Mouse (Mus musculus) embryonic facial prominence, embryonic 15.5 days (tissue): ENCODE measurements around the gene Vps8. TPM values are rescaled to one million over a fixed set of nuclear protein-coding genes. Genes with fewer than 3 reads are reported as not detected.

ENCODE experiments used
- ATAC-seq: fragments of 200-750 bp; cut with Nextera tagmentation; 2 replicates; pipeline ENCODE4 v1.8.0; 2017; ENCODE audit warnings: low read depth, moderate TSS enrichment; ENCODE audit not compliant: insufficient number of reproducible peaks, low FRiP score, low TSS enrichment
- H3K27ac ChIP-seq: fragments of 300-500 bp; sonication (generic); replicated peaks from 2 replicates; pipeline ENCODE4 v1.5.1; 2015; ENCODE audit warnings: mild to moderate bottlenecking, inconsistent platforms
- H3K27me3 ChIP-seq: fragments of 300-500 bp; sonication (generic); 2 replicates; pipeline ENCODE4 v1.6.1; 2015; ENCODE audit warnings: inconsistent platforms
- H3K36me3 ChIP-seq: fragments of 300-500 bp; sonication (generic); 2 replicates; pipeline ENCODE4 v1.6.1; 2015; ENCODE audit warnings: mild to moderate bottlenecking, inconsistent platforms
- H3K4me1 ChIP-seq: fragments of 300-500 bp; sonication (generic); 2 replicates; pipeline ENCODE4 v1.6.1; 2015; ENCODE audit warnings: inconsistent platforms
- H3K4me2 ChIP-seq: fragments of 300-500 bp; sonication (generic); replicated peaks from 2 replicates; pipeline ENCODE4 v1.6.1; 2015; ENCODE audit warnings: mild to moderate bottlenecking, inconsistent platforms
- H3K4me3 ChIP-seq: fragments of 300-500 bp; sonication (generic); replicated peaks from 2 replicates; pipeline ENCODE4 v1.5.1; 2015; ENCODE audit warnings: mild to moderate bottlenecking, inconsistent platforms
- H3K9ac ChIP-seq: fragments of 300-500 bp; sonication (generic); 2 replicates; pipeline ENCODE4 v1.6.1; 2015; ENCODE audit warnings: inconsistent platforms
- H3K9me3 ChIP-seq: fragments of 300-500 bp; sonication (generic); replicated peaks from 2 replicates; pipeline ENCODE4 v1.6.1; 2016; ENCODE audit warnings: inconsistent platforms
- WGBS: fragments of 180-500 bp; shearing (Covaris S2); methylation state at CpG from one replicate; pipeline ENCODE4 v1.1.7; 2015; 5-methylcytosine and 5-hydroxymethylcytosine counted together
- polyA plus RNA-seq: library from polyadenylated mRNA; unstranded; fragments of >200 nt; fragmentation: Nextera tagmentation; extraction: Ambion mirVana; gene quantifications from 2 replicates; pipeline ENCODE4 v1.2.1, GENCODE M21; 2015

The Vps8 gene
- polyA plus RNA-seq, 1 experiment from 2014 or later = 15.7 TPM

- no peaks in the 10 kb centered on the region for H3K27me3 ChIP-seq
- no peaks in the 10 kb centered on the region for H3K9me3 ChIP-seq
- no peak overlapping the region for H3K4me2 ChIP-seq
- H3K4me3 ChIP-seq = no peak overlapping the region
- 82% methylated on average over 9 of the region's 9 CpGs for WGBS
- no peak for ATAC-seq
- H3K36me3 ChIP-seq = peaks cover 14% of the 10 kb centered on the region
- no peaks in the 10 kb centered on the region for H3K4me1 ChIP-seq
- H3K9ac ChIP-seq = no peak overlapping the region
- no peak overlapping the region for H3K27ac ChIP-seq
Measured at GRCm38 (mm10) chr16:21478376-21478775, 55.5 kb downstream of the Vps8 start.

DNA sequence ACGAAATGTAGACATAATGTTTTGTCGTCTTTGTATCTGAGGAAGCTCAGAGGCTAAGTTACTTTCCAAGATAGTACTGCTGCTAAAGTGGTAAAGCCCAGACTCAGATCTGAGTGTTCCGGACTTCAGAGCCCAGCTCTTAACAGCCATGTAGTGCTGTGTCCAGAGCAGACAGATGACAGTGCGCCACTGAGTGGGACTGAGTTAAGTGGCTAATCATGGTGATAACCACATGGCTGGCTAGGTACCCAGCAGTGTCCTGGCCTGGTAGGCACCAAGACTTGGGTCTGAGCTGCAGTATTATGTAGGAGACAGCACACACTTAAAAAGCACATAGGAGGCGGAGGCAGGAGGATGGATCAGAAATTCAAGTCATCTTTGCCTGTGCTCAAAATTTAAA lies 60.9 kb downstream of the Vps8 start:
- H3K9me3 ChIP-seq = no peaks in the 10 kb centered on the region
- ATAC-seq = no peak
- no peaks in the 10 kb centered on the region for H3K4me1 ChIP-seq
- no peak overlapping the region for H3K4me3 ChIP-seq
- H3K9ac ChIP-seq = no peak overlapping the region
- no peak overlapping the region for H3K27ac ChIP-seq
- 87% methylated on average over 5 of the region's 5 CpGs for WGBS
- H3K4me2 ChIP-seq = no peak overlapping the region
- no peaks in the 10 kb centered on the region for H3K27me3 ChIP-seq
- H3K36me3 ChIP-seq = no peaks in the 10 kb centered on the region

DNA sequence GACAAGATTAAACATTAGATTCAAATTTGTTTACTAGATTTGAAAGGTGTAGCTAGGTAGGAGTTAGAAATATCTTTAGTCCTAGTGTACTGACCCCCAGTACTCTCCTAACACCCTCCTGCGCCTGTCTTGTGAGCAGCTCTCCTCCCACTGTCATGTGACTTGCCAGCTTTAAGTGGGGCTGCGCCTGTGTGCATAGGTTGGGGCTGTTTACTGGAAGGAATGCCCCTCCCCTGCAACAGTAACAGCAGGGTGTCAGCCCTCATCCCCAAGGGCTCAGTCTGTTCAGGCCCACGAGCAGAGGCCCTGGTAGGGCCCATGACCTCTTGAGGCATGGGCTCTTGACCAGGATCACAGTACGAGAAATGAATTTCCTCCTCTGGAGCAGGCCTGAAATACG lies 62.8 kb downstream of the Vps8 start:
- H3K27ac ChIP-seq = no peak overlapping the region
- no peak overlapping the region for H3K4me3 ChIP-seq
- no peaks in the 10 kb centered on the region for H3K9me3 ChIP-seq
- H3K4me1 ChIP-seq = no peaks in the 10 kb centered on the region
- ATAC-seq = no peak
- no peaks in the 10 kb centered on the region for H3K36me3 ChIP-seq
- no peaks in the 10 kb centered on the region for H3K27me3 ChIP-seq
- H3K4me2 ChIP-seq = no peak overlapping the region
- no peak overlapping the region for H3K9ac ChIP-seq
- 58% methylated on average over 5 of the region's 5 CpGs for WGBS

DNA sequence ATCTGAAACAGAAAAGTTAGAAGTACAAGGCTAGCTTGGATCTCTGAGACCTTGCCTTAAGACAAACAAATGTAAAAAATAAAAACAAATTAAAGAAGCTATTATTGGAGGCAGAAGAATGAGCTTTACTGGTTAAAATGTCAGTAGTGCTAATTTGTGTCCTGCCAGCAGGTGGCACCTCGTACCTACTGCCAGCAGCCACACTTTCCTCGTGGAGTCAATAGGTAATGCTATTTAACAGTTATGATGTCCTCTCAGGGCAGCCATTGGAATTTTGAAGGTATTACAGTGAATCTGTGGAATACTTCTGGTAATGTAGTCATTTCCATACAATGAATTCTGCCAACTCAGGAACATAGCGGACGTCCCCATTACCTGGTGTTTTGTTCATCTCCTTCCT lies 65.5 kb downstream of the Vps8 start:
- Histone ChIP-seq H3K4me3 (no peak overlapping the region), H3K27ac (no peak overlapping the region), H3K4me1 (no peaks in the 10 kb centered on the region), H3K9me3 (no peaks in the 10 kb centered on the region), H3K36me3 (no peaks in the 10 kb centered on the region), H3K4me2 (no peak overlapping the region), H3K27me3 (no peaks in the 10 kb centered on the region), H3K9ac (no peak overlapping the region)
- no peak for ATAC-seq
- WGBS = 45% methylated on average over 4 of the region's 4 CpGs

DNA sequence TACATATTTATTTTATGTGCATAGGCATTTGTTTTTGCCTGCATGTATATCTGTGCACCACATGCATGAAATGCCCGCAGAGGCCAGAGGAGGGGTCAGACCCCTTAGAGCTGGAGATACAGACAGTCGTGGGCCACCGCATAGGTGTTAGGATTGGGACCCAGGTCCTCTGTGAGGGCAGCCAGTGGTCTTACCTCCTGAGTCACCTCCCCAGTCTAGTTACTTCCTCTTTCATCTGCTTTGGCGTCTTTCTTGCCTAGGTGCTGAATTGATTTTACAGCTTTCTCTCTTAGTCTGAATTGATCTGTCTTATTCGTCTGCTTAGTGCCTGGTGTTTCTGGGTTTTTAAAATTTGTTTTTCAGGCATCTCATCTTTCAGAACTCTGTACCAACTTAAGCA lies 69.4 kb downstream of the Vps8 start:
- Histone ChIP-seq H3K9me3 (no peaks in the 10 kb centered on the region), H3K4me2 (no peak overlapping the region), H3K9ac (no peak overlapping the region), H3K27ac (no peak overlapping the region), H3K4me1 (no peaks in the 10 kb centered on the region), H3K27me3 (no peaks in the 10 kb centered on the region), H3K36me3 (no peaks in the 10 kb centered on the region), H3K4me3 (no peak overlapping the region)
- 78% methylated on average over 5 of the region's 5 CpGs for WGBS
- ATAC-seq = no peak

- Histone ChIP-seq H3K4me3 (no peak overlapping the region), H3K36me3 (no peaks in the 10 kb centered on the region), H3K4me1 (no peaks in the 10 kb centered on the region), H3K9me3 (no peaks in the 10 kb centered on the region), H3K27ac (no peak overlapping the region), H3K9ac (no peak overlapping the region), H3K27me3 (no peaks in the 10 kb centered on the region), H3K4me2 (no peak overlapping the region)
- no peak for ATAC-seq
- WGBS = 52% methylated on average over 2 of the region's 2 CpGs
Measured at GRCm38 (mm10) chr16:21492894-21493293, 70.0 kb downstream of the Vps8 start.

DNA sequence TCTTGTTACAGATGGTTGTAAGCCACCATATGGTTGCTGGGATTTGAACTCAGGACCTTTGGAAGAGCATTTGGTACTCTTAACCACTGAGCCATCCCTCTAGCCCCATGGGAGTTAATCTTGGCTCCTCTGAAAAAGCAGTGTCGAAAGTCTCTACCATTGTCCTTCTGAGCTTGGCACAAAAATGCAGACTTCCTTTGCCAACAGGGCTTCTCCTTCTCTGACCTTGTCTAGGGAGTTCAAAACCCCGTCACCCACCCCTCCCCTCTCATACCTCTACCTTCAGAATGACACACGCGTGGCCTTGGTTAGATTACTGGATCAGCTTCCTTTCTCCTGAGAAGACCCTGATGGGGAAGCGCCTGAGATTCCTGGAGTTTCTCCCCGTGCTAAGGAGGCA lies 71.8 kb downstream of the Vps8 start:
- H3K9me3 ChIP-seq = no peaks in the 10 kb centered on the region
- no peak overlapping the region for H3K27ac ChIP-seq
- H3K36me3 ChIP-seq = no peaks in the 10 kb centered on the region
- WGBS = 91% methylated on average over 6 of the region's 6 CpGs
- no peak overlapping the region for H3K4me2 ChIP-seq
- no peaks in the 10 kb centered on the region for H3K27me3 ChIP-seq
- H3K9ac ChIP-seq = no peak overlapping the region
- no peaks in the 10 kb centered on the region; the same call in 1 of the 2 replicates for H3K4me1 ChIP-seq
- no peak overlapping the region for H3K4me3 ChIP-seq
- ATAC-seq = no peak

DNA sequence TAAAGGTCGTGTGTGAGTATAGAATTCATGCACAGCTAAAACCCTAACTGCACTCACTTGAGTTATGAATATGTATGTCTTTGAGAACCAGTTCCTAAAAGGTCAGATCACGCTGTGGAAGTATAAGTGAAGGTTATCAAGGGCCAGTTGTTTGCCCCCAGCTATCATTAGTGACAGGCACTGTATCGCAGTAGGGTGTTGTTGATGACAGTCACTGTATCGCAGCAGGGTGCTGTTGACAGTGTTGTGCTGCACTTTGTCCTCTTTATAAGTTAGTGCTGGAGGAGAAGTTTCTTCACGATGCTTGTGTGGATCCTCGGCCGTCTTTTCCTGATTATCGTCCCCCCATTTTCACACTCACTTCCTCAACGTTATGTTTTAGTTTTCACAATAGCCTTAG lies 73.9 kb downstream of the Vps8 start:
- H3K4me1 ChIP-seq = no peaks in the 10 kb centered on the region; the same call in 1 of the 2 replicates
- H3K9ac ChIP-seq = no peak overlapping the region
- H3K9me3 ChIP-seq = no peaks in the 10 kb centered on the region
- no peak overlapping the region for H3K27ac ChIP-seq
- H3K27me3 ChIP-seq = no peaks in the 10 kb centered on the region
- no peaks in the 10 kb centered on the region for H3K36me3 ChIP-seq
- ATAC-seq = no peak
- no peak overlapping the region for H3K4me3 ChIP-seq
- H3K4me2 ChIP-seq = no peak overlapping the region
- 87% methylated on average over 9 of the region's 9 CpGs for WGBS

DNA sequence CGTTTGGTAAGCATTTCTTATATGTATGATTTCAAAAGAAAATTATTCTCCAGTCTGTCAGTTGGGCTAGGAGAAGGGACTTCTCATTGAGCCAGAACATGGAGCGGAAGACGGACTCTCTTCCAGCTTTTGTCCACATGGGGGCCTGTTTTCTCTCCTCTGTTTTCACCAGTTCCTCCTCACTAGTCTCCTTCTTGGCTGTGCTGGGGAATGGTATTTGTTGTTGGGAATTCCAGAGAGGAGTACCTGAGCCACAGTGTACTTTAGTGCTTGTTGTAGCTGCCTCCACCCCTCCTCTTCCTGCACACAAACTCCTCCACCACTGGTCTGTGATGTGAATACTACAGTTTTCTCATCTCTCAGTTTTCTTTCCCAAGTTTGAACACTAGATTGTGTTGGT lies 74.7 kb downstream of the Vps8 start:
- H3K9me3 ChIP-seq = no peaks in the 10 kb centered on the region
- no peak overlapping the region for H3K4me3 ChIP-seq
- WGBS = 64% methylated on average over 3 of the region's 3 CpGs
- no peak overlapping the region for H3K27ac ChIP-seq
- H3K9ac ChIP-seq = no peak overlapping the region
- H3K4me2 ChIP-seq = no peak overlapping the region
- no peak for ATAC-seq
- no peaks in the 10 kb centered on the region for H3K27me3 ChIP-seq
- no peaks in the 10 kb centered on the region; the same call in 1 of the 2 replicates for H3K4me1 ChIP-seq
- H3K36me3 ChIP-seq = no peaks in the 10 kb centered on the region

DNA sequence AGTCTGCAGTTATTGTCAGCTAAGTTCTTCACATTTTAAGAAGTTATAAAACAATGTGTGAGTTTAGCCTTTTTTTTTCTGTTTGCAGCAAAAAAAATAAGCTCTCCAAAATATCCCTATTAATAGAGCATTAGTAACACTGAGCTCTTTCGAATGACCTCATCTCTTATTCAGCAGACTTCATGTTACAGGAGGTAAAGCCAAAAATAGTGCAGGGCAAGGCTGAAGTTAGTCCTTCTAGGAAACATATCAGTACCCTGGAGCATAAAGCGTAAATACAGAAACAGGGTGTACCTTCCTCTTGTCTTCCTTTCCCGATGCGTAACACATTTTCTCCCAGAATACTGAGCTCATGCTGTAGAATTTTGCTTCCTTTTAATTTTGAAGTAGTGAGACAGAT lies 76.1 kb downstream of the Vps8 start:
- H3K36me3 ChIP-seq = no peaks in the 10 kb centered on the region; the same call in 1 of the 2 replicates
- H3K4me2 ChIP-seq = no peak overlapping the region
- H3K4me1 ChIP-seq = no peaks in the 10 kb centered on the region; the same call in 1 of the 2 replicates
- WGBS = 65% methylated on average over 4 of the region's 4 CpGs
- ATAC-seq = no peak
- H3K27ac ChIP-seq = no peak overlapping the region
- H3K27me3 ChIP-seq = no peaks in the 10 kb centered on the region
- no peak overlapping the region for H3K4me3 ChIP-seq
- H3K9me3 ChIP-seq = no peaks in the 10 kb centered on the region
- no peak overlapping the region for H3K9ac ChIP-seq

- H3K36me3 ChIP-seq = no peaks in the 10 kb centered on the region; the same call in 1 of the 2 replicates
- H3K4me2 ChIP-seq = no peak overlapping the region
- H3K9ac ChIP-seq = no peak overlapping the region
- no peak for ATAC-seq
- 56% methylated on average over 7 of the region's 7 CpGs for WGBS
- H3K9me3 ChIP-seq = no peaks in the 10 kb centered on the region
- no peaks in the 10 kb centered on the region; the same call in 1 of the 2 replicates for H3K4me1 ChIP-seq
- H3K27me3 ChIP-seq = no peaks in the 10 kb centered on the region
- H3K4me3 ChIP-seq = no peak overlapping the region
- H3K27ac ChIP-seq = no peak overlapping the region
Measured at GRCm38 (mm10) chr16:21499656-21500055, 76.7 kb downstream of the Vps8 start.

GRCm38 (mm10) chr16:21518833-21519232 lies 95.9 kb downstream of the Vps8 start:
- Histone ChIP-seq H3K36me3 (0 out of 2 replicates have a peak, but pooled peaks cover 2% of the 10 kb centered on the region), H3K27ac (no peak overlapping the region), H3K4me2 (no peak overlapping the region), H3K27me3 (no peaks in the 10 kb centered on the region), H3K9me3 (no peaks in the 10 kb centered on the region), H3K9ac (no peak overlapping the region), H3K4me3 (no peak overlapping the region), H3K4me1 (no peaks in the 10 kb centered on the region)
- no peak for ATAC-seq
- WGBS = 86% methylated on average over 9 of the region's 9 CpGs
